Mouse (Mus musculus): ENCODE measurements around the gene Rnf40. TPM values are rescaled to one million over a fixed set of nuclear protein-coding genes. Genes with fewer than 3 reads are reported as not detected.
A peak's percentile ranks its signal among the peaks of the same experiment; 100 is the strongest.

The Rnf40 gene
- polyA plus RNA-seq (2011; ENCODE audit: insufficient read depth, insufficient read length, low replicate concordance, missing spikeins), result 52.7 and 66.7 TPM in 2 replicates

DNA sequence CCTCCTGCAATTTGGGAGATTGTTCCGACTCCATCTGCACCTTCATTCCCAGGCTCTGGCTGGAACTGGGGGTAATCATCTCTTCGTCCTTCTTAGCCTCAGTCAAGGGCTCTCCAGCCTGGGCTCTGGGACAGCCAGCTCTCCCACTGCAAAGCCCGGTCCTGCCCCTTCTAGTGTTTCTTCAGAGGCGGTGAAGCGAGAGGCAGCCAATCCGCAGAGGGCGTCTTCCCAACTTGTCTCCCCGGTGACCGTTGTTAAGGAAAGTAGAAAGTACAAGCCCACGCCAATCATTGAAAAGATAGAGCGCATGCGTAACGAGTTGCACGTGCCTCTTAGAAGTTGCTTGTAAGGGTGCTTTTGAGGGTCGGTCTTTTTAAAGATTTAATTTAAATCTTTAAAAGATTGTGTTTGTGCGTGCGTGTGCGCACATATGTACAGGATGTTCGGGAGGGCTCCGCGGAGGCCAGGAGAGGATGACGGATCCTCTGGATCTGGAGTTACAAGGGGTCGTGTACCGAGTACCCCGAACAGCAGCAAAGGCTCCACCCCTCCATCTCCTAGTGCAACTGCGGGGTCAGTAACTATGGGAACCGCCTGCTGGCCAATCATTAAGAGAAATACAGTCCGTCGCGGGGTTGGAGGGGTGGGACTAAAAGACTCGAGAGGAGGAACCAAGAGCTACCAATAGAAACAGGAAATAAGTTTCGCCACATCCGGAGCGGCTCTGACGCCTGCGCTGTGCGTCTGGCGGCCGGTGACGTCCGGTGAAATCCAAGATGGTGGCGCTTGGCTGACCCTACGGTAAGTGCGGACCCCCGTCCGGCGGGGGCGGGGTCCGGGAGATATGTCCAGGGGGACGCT is at the start of gene Rnf40, which contains the start of gene Ccdc189:
Gene Rnf40, plus strand, starts transcription at position 757 of the 861 bp plus-strand sequence.
Gene Ccdc189, minus strand, starts transcription at position 585 of the 861 bp plus-strand sequence.
- peaks cover 3% of the 10 kb centered on the region for H3K4me1 ChIP-seq (ENCODE audit: control insufficient read depth, insufficient read depth, low read length)
- TF ChIP-seq POLR2A (IDR thresholded peaks at IDR 0.05; ENCODE audit: borderline replicate concordance, control insufficient read depth, low read depth, low read length) (peak; percentile 72; the same call in 1 of the 2 replicates), CTCF (IDR thresholded peaks at IDR 0.05; ENCODE audit: control insufficient read depth, insufficient read depth, low read length) (no peak)
- H3K4me3 ChIP-seq (replicated peaks; ENCODE audit: control insufficient read depth, low read depth, low read length), result peak within 1 kb of the TSS; percentile 77
- peak within 1 kb of the TSS; percentile 72 for H3K27ac ChIP-seq (ENCODE audit: control insufficient read depth, insufficient read depth, low read depth, low read length, poor library complexity)
- WGBS, result under 1% methylated on average over 50 of the region's 50 CpGs

DNA sequence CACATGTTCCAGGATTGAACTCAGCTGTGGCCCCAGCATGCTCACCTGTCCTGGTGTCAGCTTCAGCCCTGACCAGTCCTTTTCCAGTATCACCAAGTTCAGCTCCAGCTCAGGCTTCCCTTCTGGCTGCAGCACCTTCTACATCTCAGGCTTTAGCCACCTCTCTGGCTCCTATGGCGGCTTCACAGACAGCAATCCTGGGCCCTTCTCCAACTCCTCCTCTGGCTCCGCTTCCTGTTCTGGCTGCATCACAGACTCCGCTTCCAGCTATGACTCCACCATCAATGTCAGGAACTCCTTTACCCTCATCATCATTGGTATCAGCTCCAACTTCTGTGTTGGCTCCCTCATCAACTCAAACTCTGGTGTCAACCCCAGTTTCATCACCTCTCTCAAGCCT is 46.9 kb upstream of the Rnf40 start:
- no peak overlapping the region for H3K27ac ChIP-seq (ENCODE audit: control insufficient read depth, insufficient read depth, low read depth, low read length, poor library complexity)
- TF ChIP-seq POLR2A (IDR thresholded peaks at IDR 0.05; ENCODE audit: borderline replicate concordance, control insufficient read depth, low read depth, low read length) (no peak), CTCF (IDR thresholded peaks at IDR 0.05; ENCODE audit: control insufficient read depth, insufficient read depth, low read length) (no peak)
- 95% methylated on average over 3 of the region's 3 CpGs for WGBS
- H3K4me3 ChIP-seq (replicated peaks; ENCODE audit: control insufficient read depth, low read depth, low read length), result no peak overlapping the region
- H3K4me1 ChIP-seq (ENCODE audit: control insufficient read depth, insufficient read depth, low read length), result no peaks in the 10 kb centered on the region

DNA sequence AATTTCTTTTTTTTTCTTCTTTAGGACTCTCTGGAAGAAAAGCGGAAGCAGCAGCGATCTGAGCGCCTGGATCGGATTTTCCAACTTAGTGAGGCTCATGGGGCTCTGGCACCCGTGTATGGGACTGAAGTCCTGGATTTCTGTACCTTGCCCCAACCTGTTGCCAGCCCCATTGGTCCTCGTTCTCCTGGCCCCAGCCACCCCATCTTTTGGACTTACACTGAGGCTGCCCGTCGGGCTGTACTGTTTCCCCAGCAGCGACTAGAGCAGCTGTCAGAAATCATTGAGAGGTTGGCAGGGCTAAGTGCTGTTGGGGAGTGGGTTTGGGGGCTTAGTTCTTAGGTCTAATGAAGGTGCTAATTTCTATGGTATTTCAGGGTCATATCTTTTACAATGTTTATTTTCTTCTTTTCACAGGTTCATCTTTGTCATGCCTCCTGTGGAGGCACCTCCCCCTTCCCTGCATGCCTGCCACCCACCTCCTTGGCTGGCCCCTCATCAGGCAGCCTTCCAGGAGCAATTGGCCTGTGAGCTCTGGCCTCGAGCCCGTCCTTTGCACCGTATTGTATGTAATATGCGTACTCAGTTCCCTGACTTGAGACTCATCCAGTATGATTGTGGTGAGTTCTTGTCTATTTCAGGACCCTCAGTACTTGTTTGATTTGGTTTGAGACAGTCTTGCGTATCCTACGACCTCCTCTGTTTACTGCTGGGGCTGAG is 39.3 kb upstream of the Rnf40 start:
- TF ChIP-seq CTCF (IDR thresholded peaks at IDR 0.05; ENCODE audit: control insufficient read depth, insufficient read depth, low read length) (no peak), POLR2A (IDR thresholded peaks at IDR 0.05; ENCODE audit: borderline replicate concordance, control insufficient read depth, low read depth, low read length) (no peak)
- Histone ChIP-seq H3K4me3 (replicated peaks; ENCODE audit: control insufficient read depth, low read depth, low read length) (no peak overlapping the region), H3K4me1 (ENCODE audit: control insufficient read depth, insufficient read depth, low read length) (no peaks in the 10 kb centered on the region), H3K27ac (ENCODE audit: control insufficient read depth, insufficient read depth, low read depth, low read length, poor library complexity) (no peak overlapping the region)
- 92% methylated on average over 15 of the region's 15 CpGs for WGBS

GRCm38 (mm10) chr7:127551558-127551957 is 37.0 kb upstream of the Rnf40 start:
- no peaks in the 10 kb centered on the region for H3K4me1 ChIP-seq (ENCODE audit: control insufficient read depth, insufficient read depth, low read length)
- no peak overlapping the region for H3K27ac ChIP-seq (ENCODE audit: control insufficient read depth, insufficient read depth, low read depth, low read length, poor library complexity)
- TF ChIP-seq CTCF (IDR thresholded peaks at IDR 0.05; ENCODE audit: control insufficient read depth, insufficient read depth, low read length) (no peak), POLR2A (IDR thresholded peaks at IDR 0.05; ENCODE audit: borderline replicate concordance, control insufficient read depth, low read depth, low read length) (no peak)
- no peak overlapping the region for H3K4me3 ChIP-seq (replicated peaks; ENCODE audit: control insufficient read depth, low read depth, low read length)
- WGBS, result 94% methylated on average over 8 of the region's 8 CpGs

GRCm38 (mm10) chr7:127560580-127560979 is 28.0 kb upstream of the Rnf40 start:
- Histone ChIP-seq H3K27ac (ENCODE audit: control insufficient read depth, insufficient read depth, low read depth, low read length, poor library complexity) (no peak overlapping the region), H3K4me1 (ENCODE audit: control insufficient read depth, insufficient read depth, low read length) (no peaks in the 10 kb centered on the region), H3K4me3 (replicated peaks; ENCODE audit: control insufficient read depth, low read depth, low read length) (no peak overlapping the region)
- WGBS, result 94% methylated on average over 11 of the region's 11 CpGs
- TF ChIP-seq CTCF (IDR thresholded peaks at IDR 0.05; ENCODE audit: control insufficient read depth, insufficient read depth, low read length) (no peak), POLR2A (IDR thresholded peaks at IDR 0.05; ENCODE audit: borderline replicate concordance, control insufficient read depth, low read depth, low read length) (no peak; the same call in 1 of the 2 replicates)

- 83% methylated on average over 5 of the region's 5 CpGs for WGBS
- TF ChIP-seq CTCF (IDR thresholded peaks at IDR 0.05; ENCODE audit: control insufficient read depth, insufficient read depth, low read length), result no peak
- no peak for TF ChIP-seq POLR2A (IDR thresholded peaks at IDR 0.05; ENCODE audit: borderline replicate concordance, control insufficient read depth, low read depth, low read length)
- Histone ChIP-seq H3K27ac (ENCODE audit: control insufficient read depth, insufficient read depth, low read depth, low read length, poor library complexity) (no peak within 1 kb of the TSS), H3K4me3 (replicated peaks; ENCODE audit: control insufficient read depth, low read depth, low read length) (no peak within 1 kb of the TSS), H3K4me1 (ENCODE audit: control insufficient read depth, insufficient read depth, low read length) (no peaks in the 10 kb centered on the region)
Observed at GRCm38 (mm10) chr7:127561340-127561858, 27.2 kb upstream of the Rnf40 start, which contains the start of gene Tmem265. Gene Tmem265 (plus strand): TSS chr7:127561390.

- no peak for TF ChIP-seq CTCF (IDR thresholded peaks at IDR 0.05; ENCODE audit: control insufficient read depth, insufficient read depth, low read length)
- no peak for TF ChIP-seq POLR2A (IDR thresholded peaks at IDR 0.05; ENCODE audit: borderline replicate concordance, control insufficient read depth, low read depth, low read length)
- Histone ChIP-seq H3K4me3 (replicated peaks; ENCODE audit: control insufficient read depth, low read depth, low read length) (no peak overlapping the region), H3K4me1 (ENCODE audit: control insufficient read depth, insufficient read depth, low read length) (no peaks in the 10 kb centered on the region), H3K27ac (ENCODE audit: control insufficient read depth, insufficient read depth, low read depth, low read length, poor library complexity) (no peak overlapping the region)
- WGBS, result 83% methylated on average over 6 of the region's 6 CpGs
Observed at GRCm38 (mm10) chr7:127564381-127565150, 24.0 kb upstream of the Rnf40 start.
